Mouse (Mus musculus): ENCODE measurements around the gene Gm765. TPM values are rescaled to one million over a fixed set of nuclear protein-coding genes. Genes with fewer than 3 reads are reported as not detected.

Gm765 gene
- not detected for polyA plus RNA-seq (2014; fragmentation: Illumina TruSeq; extraction: RNeasy Lipid Tissue Mini Kit (QIAGEN cat#74804); ENCODE audit: insufficient read depth, low read depth, low replicate concordance)

DNA sequence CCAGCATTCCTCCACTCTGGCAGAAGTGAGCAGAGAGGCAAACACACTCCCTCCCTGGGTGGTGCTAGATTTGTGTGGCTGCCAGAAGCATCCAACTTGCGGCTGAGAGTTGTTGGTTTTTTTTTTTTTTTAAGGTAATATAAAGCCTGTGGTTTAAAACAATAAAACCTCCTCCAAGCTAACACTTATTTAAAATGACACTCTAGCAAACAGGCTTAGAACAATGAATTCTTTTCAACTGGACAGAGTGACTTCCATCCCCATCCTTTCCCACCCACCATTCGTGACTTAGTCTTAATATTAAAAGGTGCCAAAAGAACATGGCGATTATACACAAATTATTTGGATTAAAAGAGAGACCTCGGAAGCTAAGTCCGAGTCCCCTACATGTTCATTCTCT is at the start of gene Gm765:
Gene Gm765, minus strand, starts transcription at position 101 of the 400 bp plus-strand sequence.

